Mouse (Mus musculus): ENCODE measurements around the gene Msl1. TPM values are rescaled to one million over a fixed set of nuclear protein-coding genes. Genes with fewer than 3 reads are reported as not detected.

Msl1 gene
- total RNA-seq, 2 experiments from 2014 or later = 163 to 166 TPM

DNA sequence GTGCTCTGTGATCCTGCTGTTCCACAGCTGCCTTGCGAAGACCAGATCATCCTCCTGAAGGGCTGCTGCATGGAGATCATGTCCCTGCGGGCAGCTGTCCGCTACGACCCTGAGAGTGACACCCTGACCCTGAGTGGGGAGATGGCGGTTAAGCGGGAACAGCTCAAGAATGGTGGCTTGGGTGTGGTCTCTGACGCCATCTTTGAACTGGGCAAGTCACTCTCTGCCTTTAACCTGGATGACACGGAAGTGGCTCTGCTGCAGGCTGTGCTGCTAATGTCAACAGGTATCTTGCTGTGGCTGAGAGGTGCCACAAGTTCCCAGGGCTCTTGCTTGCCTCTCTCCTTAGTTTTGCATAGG lies 31.8 kb upstream of the Msl1 start:
- intact Hi-C loops (cut with DNase I) = no loop called here
- no peak for DNase-seq

DNA sequence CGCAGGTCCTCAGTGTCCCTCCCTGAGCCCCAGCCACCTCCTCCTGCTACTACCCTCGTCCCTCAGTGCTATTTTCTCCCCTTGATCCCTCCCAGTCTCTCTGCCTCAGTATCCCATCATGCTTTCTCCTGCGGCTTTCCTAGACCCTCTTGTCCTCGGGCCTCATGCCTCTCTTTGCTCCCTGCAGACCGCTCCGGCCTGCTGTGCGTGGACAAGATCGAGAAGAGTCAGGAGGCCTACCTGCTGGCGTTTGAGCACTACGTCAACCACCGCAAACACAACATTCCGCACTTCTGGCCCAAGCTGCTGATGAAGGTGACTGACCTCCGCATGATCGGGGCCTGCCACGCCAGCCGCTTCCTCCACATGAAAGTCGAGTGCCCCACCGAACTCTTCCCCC lies 31.2 kb upstream of the Msl1 start:
- intact Hi-C loops (cut with DNase I) = no loop called here
- DNase-seq = no peak

- no peak for DNase-seq
- intact Hi-C loops (cut with DNase I) = no loop called here
Measured at GRCm38 (mm10) chr11:98764746-98765145, 30.6 kb upstream of the Msl1 start.

DNA sequence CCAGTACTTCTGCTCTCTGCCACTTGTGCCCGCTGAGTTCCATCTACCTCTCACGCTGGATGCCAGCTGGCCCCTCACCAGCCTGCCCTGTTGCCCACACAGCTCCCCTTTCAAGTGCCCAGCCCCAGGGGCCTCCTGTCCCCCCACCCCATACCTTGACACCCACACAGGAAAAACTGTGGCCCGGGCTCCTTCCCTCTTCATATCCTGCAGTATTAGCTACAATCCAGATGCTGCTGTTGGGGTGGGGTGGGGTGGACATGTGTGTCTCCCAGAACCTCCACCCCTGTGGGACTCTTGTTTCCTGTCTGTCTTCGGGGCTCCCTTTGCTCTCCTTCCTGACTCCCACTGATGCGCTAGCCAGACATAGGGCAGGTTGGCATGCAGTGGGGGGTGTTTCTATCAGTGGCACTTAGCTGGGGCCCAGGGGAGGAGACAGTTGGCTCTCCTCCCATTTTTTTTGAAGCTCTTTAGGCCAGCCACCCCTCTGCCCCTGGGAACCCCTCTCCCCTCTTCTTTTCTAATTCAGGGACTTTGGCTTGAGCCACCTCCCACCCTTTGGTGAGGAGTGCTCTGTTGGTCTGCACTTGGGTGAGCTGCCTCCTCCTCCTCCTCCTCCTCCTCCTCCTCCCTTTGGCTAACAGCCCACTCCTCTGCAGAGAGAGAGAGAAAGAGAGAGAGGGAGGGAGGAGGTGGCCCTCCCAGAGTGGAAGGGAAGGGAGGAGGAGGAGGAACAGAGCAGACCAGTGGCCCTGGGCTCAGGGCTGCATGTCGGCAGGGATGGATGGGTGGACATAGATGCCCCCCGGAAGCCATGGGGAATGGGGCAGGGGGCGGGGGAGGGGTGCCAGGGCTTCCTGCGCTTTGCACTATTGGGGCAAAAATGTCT lies 29.7 kb upstream of the Msl1 start:
- intact Hi-C loops (cut with DNase I) = no loop called here
- DNase-seq = peak; percentile 64

DNA sequence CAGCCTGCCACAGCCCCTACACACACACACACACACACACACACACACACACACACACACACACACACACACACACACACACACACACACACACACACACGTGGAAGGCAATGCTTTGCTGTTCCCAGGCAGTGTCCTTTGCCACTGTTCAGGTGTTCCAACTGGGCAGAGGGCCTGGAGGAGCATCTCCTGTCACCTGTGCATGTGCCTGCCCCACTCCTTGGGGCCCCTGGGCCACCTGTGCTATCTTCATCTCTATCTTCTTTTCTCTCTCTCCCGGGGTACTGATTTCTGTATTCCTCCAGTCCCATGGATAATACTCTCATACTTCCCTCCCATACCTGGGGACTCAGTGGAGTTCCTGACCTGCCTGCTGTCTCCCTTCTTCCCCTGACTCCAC lies 29.0 kb upstream of the Msl1 start:
- intact Hi-C loops (cut with DNase I) = no loop called here
- DNase-seq = no peak

DNA sequence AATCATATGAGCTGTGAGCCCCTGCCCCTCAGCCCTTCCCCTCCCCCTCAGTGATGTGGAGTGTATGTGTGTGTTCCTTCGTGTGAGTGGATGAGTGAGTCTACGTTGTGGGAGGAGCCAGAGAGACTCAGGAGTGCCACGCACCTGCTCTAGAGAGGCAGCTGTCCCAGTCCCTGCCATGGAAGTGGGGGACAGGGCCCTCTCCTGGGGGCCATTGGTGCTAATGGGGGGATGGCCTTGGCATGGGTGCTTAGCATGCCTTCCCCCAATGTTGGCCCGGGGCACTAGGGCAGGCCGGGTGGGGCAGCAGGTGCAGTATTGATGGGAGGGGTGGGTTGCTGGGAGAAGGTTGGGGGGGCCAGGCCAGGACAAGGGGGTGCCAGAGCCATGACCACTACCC lies 28.5 kb upstream of the Msl1 start:
- DNase-seq = no peak

DNA sequence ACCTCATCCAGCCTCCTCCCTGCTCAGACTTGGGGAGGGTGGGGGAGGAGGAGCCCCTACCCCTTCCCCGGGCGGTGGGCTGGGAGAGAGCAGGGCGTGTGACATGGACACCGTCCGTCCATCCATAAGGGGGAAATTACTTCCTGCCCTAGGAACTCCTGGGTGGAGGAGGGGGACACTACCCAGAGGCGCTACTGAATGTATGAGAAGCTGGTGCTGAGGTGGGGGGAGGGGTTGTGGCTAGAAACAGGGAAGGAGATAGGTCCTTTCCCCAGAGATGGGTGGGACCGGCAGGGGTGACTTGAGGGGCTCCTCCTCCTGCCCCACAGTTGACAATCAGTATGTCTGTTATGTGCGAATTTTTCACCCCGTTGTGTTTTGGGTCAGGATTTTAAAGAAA lies 28.0 kb upstream of the Msl1 start:
- peak; percentile 77 for DNase-seq
- intact Hi-C loops (cut with DNase I) = no loop called here

More for the DNA sequence above, 28.5 kb upstream of the Msl1 start:
- intact Hi-C loops (cut with DNase I) = no loop called here

GRCm38 (mm10) chr11:98767713-98768112 lies 27.6 kb upstream of the Msl1 start:
- intact Hi-C loops (cut with DNase I) = no loop called here
- DNase-seq = peak; percentile 52

DNA sequence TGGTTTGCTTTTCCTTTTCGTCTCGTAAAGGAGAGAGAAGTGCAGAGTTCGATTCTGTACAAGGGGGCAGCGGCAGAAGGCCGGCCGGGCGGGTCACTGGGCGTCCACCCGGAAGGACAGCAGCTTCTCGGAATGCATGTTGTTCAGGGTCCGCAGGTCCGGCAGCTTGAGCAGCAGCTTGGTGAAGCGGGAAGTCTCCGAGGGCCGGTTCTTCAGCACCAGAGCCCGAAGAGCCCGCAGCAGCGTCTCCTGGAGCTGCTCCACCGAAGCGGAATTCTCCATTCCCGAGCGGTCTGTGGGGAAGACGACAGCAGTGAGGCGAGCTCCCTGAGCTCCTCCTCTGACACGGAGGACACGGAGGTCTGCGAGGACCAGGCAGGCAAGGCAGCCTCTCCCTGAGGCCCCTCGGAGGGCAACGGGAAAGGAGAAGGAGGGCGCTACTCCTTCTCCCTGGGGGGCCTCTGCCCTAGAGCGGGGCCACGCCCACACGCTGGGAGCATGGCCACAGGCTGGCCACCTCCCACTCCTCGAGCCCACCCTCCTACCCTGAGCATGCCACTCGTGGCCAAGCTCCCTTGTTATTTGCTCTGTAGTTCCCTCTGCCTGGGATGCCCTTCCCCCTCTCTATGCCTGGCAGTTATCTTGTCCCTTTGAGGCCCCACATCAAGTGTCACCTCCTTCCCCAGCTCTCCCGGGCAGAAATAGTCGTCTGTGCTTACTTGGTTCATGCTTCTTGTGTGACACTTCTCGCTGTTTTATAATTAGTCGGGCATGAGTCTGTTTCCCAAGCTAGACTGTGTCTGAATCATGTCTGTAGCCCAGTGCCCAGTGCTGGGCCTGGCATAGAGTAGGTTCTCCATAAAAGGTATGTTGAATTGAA lies 26.9 kb upstream of the Msl1 start:
- DNase-seq = no peak
- intact Hi-C loops (cut with DNase I) = no loop called here

- DNase-seq = no peak
- intact Hi-C loops (cut with DNase I) = no loop called here
Measured at GRCm38 (mm10) chr11:98769007-98769954, 26.0 kb upstream of the Msl1 start.

GRCm38 (mm10) chr11:98770096-98770975 lies 25.0 kb upstream of the Msl1 start:
- no peak for DNase-seq
- intact Hi-C loops (cut with DNase I) = no loop called here

DNA sequence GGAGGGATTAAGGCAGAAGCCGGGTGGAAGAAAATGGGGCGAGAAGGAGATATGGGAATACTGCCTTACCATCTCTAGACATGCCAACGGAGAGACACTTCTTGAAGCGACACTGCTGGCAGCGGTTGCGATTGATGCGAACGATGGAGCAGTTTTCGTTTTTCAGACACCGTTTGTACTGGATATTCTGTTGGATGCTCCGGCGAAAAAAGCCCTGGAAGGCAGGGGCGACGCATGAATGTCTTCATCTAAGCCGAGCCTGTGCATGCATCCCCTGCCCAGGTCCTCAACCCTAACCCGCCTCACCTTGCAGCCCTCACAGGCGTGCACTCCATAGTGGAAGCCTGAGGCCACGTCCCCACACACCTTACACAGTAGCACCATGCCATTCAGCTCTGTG lies 24.2 kb upstream of the Msl1 start:
- no peak for DNase-seq
- intact Hi-C loops (cut with DNase I) = no loop called here

DNA sequence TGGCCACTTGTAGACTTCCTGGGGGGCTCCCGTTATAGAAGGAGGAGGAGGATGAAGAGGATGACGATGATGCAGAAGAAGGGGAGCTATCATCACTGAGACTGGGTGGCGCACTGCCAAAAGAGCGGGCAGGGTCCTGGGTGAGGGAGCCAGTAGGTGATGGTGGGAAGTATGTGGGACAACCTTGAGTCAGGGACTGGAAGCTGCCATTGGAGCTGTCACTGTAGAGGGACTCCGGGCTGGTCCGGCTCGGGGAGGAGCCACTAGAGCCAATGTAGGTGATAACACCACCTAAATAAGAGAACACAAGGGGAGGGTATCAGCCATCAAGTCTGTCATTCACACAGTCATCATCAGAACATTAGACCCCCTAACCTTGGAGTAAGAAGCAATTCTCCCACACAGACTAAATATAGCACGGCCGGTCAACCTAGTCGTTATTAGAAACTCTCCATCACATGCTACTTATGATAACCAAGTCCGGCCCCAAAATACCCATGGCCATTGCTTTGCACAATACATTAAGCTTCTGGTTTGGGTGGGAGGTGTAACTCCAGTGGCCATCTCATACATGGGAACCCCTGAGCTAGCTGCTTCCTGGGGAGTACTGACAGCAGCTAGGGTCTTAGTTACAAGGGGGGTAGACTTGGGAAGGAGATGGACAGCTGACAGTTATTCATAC lies 23.3 kb upstream of the Msl1 start:
- intact Hi-C loops (cut with DNase I) = no loop called here
- no peak for DNase-seq

DNA sequence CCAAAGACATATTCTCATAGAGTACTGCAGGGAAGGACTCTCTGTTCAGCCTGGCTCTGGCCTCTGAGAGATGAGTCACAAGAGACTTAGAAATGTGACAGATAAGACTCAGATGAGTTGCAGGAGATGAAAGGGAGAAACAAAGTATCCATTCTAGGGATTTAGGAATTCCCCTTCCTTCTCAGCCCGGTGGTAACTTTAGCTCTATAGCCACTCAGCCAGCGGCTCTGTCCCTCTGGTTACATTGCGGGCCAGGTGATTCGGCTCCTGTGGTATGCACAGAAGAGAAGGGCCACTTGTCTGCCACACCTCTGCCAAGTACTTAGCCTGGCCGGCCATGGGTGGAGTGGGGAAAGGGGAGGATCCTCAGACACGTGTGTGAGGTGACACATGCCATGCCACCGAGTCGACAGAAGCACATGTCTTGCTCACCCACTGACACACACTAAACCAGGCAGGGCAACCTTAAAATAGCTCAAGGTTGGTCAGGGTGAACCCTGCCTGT lies 22.6 kb upstream of the Msl1 start:
- no peak for DNase-seq
- intact Hi-C loops (cut with DNase I) = no loop called here

GRCm38 (mm10) chr11:98773635-98774295 lies 21.6 kb upstream of the Msl1 start:
- peak; percentile 93 for DNase-seq
- intact Hi-C loops (cut with DNase I) = no loop called here

DNA sequence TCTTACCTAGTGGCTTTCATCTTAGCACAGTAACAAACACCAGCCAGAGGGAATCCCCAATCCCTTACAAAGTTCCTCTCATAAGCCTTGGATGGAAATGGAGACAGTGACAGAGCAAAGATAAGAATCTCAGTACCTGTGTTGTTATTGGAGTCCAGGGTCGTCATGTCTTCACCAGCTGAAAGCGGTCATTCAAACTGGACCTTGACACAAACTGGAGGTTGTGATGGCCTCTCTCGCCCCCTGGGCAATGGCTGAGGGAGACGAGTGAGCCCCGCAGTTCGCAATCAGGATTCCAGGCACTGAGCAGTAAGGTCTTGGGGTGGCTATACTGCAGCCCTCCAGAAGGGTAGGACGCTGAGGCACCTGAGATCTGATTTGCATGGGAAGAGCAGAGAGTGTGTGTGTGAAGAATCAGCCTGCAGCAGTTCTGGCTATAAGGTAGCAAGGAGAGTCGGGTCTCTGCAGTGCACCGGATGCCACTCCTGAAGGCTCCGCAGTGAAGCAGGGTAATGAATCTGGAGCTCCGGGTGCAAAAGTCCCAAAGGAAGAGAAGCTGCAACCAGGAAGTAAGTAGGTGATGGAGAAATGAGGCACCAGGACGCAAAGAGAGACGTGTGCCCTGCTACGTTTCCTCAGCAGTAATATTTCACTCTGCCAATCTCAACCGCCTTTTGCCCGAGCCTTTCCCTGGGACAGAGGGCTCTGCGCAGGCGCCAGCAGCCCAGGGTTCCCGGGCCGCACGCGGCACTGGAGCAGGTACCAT lies 20.6 kb upstream of the Msl1 start, which contains the start of gene Nr1d1:
Gene Nr1d1 (minus strand): TSS at position 752 of the 766 bp plus-strand sequence.
- DNase-seq = no peak

GRCm38 (mm10) chr11:98775348-98776051 lies 19.8 kb upstream of the Msl1 start:
- DNase-seq = peak; percentile 96
- intact Hi-C loops (cut with DNase I) = loop anchor here (5.0 kb wide), 1 partner anchor 33 kb away; the partner anchor contains the start of gene Thra

More for the DNA sequence above, 20.6 kb upstream of the Msl1 start, which contains the start of gene Nr1d1:
- intact Hi-C loops (cut with DNase I) = loop anchor here (5.0 kb wide), 1 partner anchor 32 kb away; the partner anchor contains the start of gene Thra

Measured in left cerebral cortex, postnatal 4 days (tissue).